Mouse (Mus musculus): ENCODE measurements at regions not wholly inside any gene's neighbourhood (a gene's known extent, or its start where the extent isn't known, plus 50 kb on each side); places are given as distances from the start of the nearest gene placed in this dataset.

DNA sequence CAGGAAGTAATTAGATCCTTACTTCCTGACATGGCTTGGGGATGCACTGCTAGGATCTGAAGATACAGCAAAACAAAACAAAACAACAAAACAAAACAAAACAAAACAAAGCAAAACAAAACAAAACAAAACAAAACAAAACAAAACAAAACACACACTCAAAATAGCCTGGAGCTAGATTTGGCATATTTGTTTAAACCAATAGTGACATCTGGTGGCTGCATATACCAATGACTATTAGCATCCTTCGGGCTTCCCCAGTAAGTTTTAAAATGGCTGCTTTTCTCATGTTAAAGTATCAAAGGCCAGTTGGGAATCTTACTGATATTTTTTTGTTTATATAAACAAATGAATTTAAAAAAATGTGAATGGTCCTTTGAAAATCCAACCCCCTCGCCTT, 52.9 kb upstream of the Ica1 start:
- in situ Hi-C loops (cut with MboI, MseI), result loop anchor here (10.0 kb wide), 1 partner anchor 1096 kb away; no protein-coding TSS in a partner anchor

DNA sequence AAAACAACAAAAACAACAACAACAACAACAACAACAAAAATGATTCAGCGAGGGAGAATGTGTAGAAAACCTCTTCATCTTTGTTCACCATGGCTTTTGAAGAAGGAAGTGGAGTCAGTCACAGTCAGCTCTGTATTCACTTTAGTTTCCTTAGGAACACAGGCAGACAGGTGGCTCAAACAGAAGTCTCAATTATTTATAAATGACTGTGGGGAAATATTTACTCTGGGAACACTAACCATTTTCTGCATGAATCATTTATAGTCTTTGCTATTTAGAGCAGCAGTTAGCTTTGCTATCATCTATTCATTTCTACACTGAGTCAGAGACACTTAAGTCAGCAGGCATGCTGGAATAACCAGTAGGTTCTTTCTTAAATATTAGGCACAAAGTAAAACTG, 54.6 kb upstream of the Ica1 start:
- in situ Hi-C loops (cut with MboI, MseI), result loop anchor here (10.0 kb wide), 1 partner anchor 1098 kb away; no protein-coding TSS in a partner anchor

DNA sequence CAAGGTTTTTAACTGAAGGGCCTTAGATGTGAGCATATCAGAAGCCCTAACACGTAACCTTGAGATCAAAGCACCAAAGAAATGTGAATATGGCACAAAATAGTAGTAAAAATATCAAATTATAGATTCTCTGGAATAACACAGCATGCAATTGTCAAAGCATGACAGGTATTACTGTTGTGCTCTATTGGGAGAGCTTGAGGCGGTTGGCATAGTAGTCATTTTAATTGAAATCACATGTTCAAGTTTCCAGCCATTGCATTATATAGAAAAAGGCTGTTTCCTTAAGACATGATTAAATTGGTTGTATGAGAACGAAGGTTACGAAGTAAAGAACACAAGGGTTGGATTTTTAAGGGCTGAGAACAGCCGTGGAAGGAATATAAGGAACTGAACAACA, 75.4 kb upstream of the Ica1 start:
- in situ Hi-C loops (cut with MboI, MseI), result no loop called here

DNA sequence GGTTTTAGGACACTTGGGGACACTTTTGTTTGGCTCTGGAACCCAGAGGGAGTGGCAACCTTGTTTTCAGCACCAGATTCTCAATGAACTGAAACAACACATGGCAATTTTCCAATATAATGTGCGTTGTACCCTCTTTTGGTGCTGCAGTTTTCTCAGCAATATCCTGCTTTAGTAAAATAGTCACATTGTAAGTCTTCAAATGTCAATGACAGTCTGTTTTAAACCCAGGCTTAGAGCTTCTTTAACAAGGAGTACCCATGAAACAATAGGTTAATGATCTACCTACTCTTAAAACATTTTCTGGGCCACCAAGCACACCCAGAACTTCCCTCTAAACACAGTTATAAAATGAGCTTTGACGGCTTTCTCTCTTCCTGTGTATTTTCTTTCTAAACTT, 82.3 kb upstream of the Ica1 start:
- in situ Hi-C loops (cut with MboI, MseI), result no loop called here

DNA sequence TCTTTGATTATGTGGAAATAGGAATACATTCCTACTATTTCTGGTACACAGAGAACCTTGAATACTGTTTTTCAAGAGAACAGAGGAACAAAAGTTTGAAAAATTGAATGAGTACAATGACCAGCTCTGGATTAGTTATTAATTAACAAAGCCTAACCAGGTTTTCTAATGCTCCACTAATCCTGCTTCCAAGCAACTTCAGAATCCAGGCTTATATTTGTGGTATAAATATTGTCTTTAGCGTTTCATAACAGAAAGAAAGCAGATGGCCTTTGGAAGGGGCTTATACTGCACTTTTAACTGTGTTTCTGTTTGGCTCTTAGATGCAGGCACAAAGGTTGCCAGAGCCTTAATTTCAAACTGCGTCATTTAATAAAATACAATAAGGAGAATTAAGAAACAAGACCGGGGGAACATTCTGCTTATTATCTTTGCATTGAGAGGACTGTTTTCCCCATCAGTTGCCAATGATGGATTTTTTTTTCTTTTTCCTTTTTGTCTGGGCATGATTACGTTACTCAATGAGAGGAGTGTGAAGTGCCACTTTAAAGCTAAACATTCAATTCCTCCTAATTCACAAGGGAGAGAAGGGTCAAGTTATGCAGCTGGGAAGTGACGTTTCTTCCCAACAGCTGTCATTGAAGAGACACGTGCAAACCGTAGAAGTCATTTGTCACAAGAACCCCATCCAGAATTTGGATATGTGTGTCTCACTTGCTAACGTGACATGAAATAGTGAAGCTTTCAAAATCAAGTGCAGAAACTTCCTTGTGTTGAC, 84.2 kb upstream of the Nxph1 start:
- in situ Hi-C loops (cut with MboI, MseI), result no loop called here

DNA sequence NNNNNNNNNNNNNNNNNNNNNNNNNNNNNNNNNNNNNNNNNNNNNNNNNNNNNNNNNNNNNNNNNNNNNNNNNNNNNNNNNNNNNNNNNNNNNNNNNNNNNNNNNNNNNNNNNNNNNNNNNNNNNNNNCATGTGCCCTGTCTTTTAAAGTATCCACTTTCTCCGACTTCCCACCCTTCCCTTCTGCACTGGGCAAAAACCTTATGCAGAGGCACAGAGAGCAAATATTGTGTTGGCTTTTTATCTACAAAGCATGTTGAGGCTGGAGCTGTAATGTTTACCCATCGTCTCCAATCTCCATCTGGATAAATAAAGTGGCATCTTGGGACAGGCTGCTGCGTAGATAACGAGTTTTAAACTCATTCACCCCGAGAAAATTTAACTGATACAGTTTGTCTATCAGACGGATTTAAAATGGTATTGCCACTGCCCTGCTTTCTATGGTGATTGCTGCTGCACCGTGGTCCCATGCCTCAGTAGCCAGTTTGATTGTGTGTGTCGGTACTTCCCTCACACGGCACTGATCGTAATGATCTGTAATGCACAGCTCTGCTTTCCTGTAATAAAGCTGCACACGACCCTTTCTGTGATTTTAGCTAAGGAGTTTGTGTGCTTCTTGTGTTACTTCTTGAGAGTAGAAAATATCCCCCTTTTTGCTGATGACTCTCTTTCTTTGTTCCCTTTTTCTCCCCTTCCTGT, 70.7 kb upstream of the Nxph1 start:
- in situ Hi-C loops (cut with MboI, MseI), result no loop called here

DNA sequence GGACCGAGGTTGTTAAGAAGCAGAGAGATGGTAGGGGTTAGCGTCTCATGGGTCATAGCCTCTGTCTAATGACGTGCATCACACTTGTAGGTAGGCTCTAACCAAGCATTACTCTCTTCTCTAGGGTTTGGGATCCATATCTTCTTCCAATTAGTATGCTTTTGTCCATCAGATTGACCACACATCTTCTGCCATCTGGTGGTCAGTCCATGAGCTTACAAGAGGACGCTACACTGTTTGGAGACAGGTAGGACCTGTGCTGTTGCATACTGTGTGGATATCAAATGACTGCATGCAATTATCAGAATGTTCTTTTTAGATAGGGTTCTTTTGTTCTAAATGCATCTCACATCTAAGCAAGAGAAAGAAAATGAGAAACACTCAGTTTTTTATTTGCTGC, 54.6 kb upstream of the Nxph1 start:
- in situ Hi-C loops (cut with MboI, MseI), result no loop called here

DNA sequence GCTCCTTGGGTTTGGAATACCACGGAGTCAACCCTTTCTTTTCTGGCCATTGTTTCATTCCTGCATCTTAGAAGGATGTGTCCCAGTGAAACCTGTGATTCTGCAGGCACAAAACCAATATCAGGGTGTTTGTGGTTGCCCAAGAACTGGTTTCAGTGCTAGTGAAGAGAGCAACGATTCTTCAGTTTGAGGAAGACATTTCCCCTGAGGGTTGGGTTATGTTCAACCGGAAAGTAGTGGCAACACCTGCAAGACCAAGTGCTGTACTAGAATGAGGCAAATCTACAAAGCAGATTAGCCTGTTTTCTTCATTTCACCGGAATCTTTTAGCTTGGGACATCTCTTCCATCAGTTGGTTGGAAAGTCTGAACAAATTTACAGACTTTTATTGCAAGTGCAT, 52.1 kb upstream of the Nxph1 start:
- in situ Hi-C loops (cut with MboI, MseI), result no loop called here

DNA sequence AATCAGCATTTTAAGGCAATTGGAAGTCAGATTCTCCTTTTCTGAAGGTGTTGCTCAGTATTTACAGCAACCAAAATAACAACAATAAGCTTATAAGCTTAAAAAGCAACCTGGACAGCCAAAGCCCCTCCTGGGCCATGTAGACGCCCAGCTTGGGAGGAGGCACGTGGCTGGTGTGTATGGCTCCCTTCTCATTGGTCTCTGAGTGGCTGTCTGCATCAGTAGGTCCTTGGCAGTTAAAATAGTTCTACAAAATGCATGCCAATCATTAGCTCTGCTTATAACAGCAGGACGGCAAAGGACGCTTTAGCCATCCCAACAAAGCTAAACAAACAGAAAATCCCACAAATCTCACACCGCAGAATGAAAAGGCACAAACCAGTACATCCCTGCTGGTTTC, 51.4 kb upstream of the Nxph1 start:
- in situ Hi-C loops (cut with MboI, MseI), result no loop called here

DNA sequence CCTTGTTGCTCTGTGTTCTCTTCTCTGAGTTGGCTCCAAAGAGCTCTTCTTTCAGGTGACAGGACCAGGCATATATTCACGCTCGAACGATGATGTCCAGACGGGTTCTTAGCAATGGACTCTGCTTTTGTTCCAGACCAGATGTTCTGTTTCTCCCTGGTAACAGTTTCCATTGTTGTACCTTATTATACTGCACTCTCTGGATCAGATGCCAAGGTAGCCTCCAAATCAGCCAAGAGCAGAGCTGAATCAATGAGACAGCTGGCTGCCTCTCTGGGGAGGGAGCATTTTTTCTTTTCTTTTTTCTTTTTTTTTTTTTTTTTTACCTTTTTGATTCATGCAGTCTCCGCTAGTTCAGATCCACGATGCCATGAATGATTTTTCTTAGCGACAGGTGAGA, 50.9 kb upstream of the Nxph1 start:
- in situ Hi-C loops (cut with MboI, MseI), result no loop called here

DNA sequence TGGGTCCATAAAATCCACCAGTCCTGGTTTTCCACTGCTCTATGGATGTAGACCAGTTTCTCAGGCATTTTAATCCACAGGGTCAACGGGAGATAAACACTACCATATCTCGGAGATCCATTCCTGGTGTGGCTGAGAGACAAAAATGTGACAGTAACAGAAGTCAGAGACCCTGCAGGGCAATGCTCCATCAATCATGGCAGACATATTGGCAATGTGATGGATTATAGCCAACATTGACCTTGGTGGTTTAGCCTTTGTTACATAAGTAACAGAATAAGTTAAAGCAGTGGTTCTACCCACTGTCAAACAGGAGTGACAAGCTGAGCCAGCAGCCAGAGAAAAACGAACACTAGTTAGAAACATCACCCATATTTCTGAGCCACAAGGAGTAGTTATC, 50.0 kb upstream of the Nxph1 start:
- in situ Hi-C loops (cut with MboI, MseI), result no loop called here
